Mouse (Mus musculus): ENCODE results near the gene Mbd5. TPM values are rescaled to one million over a fixed set of nuclear protein-coding genes. Genes with fewer than 3 reads are reported as not detected.

Gene Mbd5
- polyA plus RNA-seq (2012; rRNA removed): 2.0 and 3.1 TPM in 2 replicates

DNA sequence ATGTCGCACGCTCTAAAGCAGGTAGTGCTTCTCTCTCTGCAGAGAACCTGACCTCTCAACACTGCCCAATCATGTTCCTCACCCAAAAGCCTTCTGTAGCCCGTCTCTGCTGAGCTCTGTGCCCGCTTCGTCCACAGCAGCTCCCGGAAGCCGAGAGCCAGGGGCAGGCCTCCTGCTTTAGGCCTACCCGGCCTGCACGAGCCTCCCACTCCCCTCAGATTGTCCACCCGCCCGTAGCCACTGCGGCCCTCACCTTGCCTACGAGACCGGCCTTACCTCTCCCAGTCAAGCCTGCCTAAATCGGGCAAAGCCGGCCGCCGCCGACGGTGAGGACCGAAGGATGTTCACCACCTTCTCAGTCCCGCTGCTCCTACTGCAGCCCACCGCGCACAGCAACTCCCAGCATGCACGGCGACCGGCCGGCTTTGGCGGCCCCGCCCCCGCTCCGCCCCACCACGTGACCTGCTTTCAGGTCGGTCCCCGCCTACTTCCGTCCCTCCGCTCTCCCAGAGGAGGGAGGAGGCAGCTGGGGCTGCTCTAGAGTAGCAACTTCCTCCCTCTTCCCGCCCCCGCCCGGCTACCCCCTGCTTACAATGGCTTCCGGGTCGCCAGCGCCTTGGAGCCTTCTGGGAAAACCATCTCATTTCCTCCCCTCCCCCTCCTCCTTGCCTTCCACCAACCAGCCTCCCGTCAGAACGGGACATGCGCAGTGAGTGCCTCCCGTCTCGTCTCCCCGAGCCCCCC is at the start of gene Mbd5:
Gene Mbd5, plus strand, starts transcription at position 668 of the 744 bp plus-strand sequence.

DNA sequence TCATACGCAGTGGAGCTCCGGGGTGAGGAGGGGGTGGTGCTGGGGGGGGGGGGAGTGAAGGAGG is 776 bp downstream of the Mbd5 start, which contains the start of gene Orc4:
Gene Orc4, minus strand, starts transcription at position 26 of the 64 bp plus-strand sequence.

Other genes starting within 250 kb of the Mbd5 start
- gene Acvr2a, start 135.4 kb upstream of the Mbd5 start, polyA plus RNA-seq (2012; rRNA removed): 2.6 and 4.2 TPM in 2 replicates
- 2.5 and 4.8 TPM in 2 replicates for gene Orc4, start 769 bp downstream of the Mbd5 start, polyA plus RNA-seq (2012; rRNA removed)